Mouse (Mus musculus) midbrain, embryonic 14.5 days (tissue): Measurements from ENCODE around the gene Ccdc152. TPM values are rescaled to one million over a fixed set of nuclear protein-coding genes. Genes with fewer than 3 reads are reported as not detected.

Experiments
- ATAC-seq: fragments of 200-750 bp; cut with Nextera tagmentation; 2 replicates; pipeline ENCODE4 v1.8.0; 2017; ENCODE audit warnings: moderate number of reproducible peaks, moderate library complexity; ENCODE audit not compliant: low FRiP score, low TSS enrichment
- DNase-seq: peaks from one replicate; pipeline ENCODE4 v3.0.0-alpha.2; 2015
- H3K27ac ChIP-seq: fragments of 300-500 bp; sonication (generic); replicated peaks from 2 replicates; pipeline ENCODE4 v1.5.1; 2014; ENCODE audit warnings: mild to moderate bottlenecking, low read depth, low read length, moderate library complexity
- H3K27me3 ChIP-seq: fragments of 300-500 bp; sonication (generic); 2 replicates; pipeline ENCODE4 v1.6.1; 2014; ENCODE audit warnings: low read length, control low read depth, mixed read lengths; ENCODE audit not compliant: control insufficient read depth, insufficient read depth
- H3K36me3 ChIP-seq: fragments of 300-500 bp; sonication (generic); 2 replicates; pipeline ENCODE4 v1.6.1; 2014; ENCODE audit warnings: low read length, control low read depth; ENCODE audit not compliant: control insufficient read depth, insufficient read depth
- H3K4me1 ChIP-seq: fragments of 300-500 bp; sonication (generic); 2 replicates; pipeline ENCODE4 v1.6.1; 2014; ENCODE audit warnings: mild to moderate bottlenecking, antibody characterized with exemption, low read length, control low read depth; ENCODE audit not compliant: control insufficient read depth, insufficient read depth
- H3K4me2 ChIP-seq: fragments of 300-500 bp; sonication (generic); 2 replicates; pipeline ENCODE4 v1.6.1; 2014; ENCODE audit warnings: mild to moderate bottlenecking, low read length, moderate library complexity
- H3K4me3 ChIP-seq: fragments of 300-500 bp; sonication (generic); replicated peaks from 2 replicates; pipeline ENCODE4 v1.5.1; 2014; ENCODE audit warnings: low read depth, low read length
- H3K9ac ChIP-seq: fragments of 300-500 bp; sonication (generic); replicated peaks from 2 replicates; pipeline ENCODE4 v1.6.1; 2014; ENCODE audit warnings: mild to moderate bottlenecking, low read length, moderate library complexity
- H3K9me3 ChIP-seq: fragments of 300-500 bp; sonication (generic); 2 replicates; pipeline ENCODE4 v1.6.1; 2016; ENCODE audit warnings: low read length, control low read depth, mixed read lengths; ENCODE audit not compliant: control insufficient read depth
- WGBS: fragments of 180-500 bp; shearing (Covaris S2); extraction: QIAGEN DNeasy Blood & Tissue Kit; methylation state at CpG from one replicate; pipeline ENCODE4 v1.1.7; 2014; 5-methylcytosine and 5-hydroxymethylcytosine counted together
- polyA plus RNA-seq: library from polyadenylated mRNA; unstranded; fragments of >200 nt; fragmentation: Nextera tagmentation; extraction: Ambion mirVana; gene quantifications from 2 replicates; pipeline ENCODE4 v1.2.1, GENCODE M21; 2014

The Ccdc152 gene
- polyA plus RNA-seq, 1 experiment from 2014 or later, result 0.17 TPM

DNA sequence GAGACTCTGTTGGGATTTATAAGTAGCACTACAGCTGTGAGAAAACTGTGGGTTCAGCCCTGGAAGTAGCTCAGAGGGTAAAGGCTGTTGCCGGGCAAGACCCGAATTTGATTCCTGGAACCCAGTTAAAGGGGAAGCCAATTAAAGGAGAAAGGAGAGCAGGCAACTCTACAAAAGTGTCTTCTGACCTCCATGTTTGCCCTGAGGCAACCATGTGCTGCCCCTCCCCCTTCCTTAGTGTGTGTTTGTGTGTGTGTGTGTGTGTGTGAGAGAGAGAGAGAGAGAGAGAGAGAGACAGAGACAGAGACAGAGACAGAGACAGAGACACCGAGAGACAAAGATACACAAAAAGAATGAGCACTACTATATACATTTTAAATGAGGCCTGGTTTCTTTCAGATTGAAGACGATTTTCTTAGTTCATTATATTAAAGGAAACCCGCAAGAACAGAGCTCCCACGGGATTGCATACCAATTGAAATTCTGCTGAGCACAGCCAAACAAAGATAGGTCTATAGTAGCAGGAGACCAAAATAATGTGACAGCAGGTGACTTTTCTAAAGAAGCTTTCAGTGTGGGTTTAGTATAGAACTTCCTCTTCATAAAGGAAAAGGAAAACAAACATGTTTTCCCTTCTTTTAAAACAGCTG is 33.2 kb downstream of the Ccdc152 start:
- H3K27me3 ChIP-seq, result no peaks in the 10 kb centered on the region
- H3K4me2 ChIP-seq, result peak overlapping the region; percentile 47
- H3K9ac ChIP-seq, result no peak overlapping the region
- H3K27ac ChIP-seq, result no peak overlapping the region
- DNase-seq (peak; percentile 55), ATAC-seq (0 out of 2 replicates have a peak, but pooled peaks have one; percentile 22)
- no peaks in the 10 kb centered on the region for H3K36me3 ChIP-seq
- H3K4me1 ChIP-seq, result no peaks in the 10 kb centered on the region
- no peak overlapping the region for H3K4me3 ChIP-seq
- 24% methylated on average over 6 of the region's 6 CpGs for WGBS
- H3K9me3 ChIP-seq, result no peaks in the 10 kb centered on the region

DNA sequence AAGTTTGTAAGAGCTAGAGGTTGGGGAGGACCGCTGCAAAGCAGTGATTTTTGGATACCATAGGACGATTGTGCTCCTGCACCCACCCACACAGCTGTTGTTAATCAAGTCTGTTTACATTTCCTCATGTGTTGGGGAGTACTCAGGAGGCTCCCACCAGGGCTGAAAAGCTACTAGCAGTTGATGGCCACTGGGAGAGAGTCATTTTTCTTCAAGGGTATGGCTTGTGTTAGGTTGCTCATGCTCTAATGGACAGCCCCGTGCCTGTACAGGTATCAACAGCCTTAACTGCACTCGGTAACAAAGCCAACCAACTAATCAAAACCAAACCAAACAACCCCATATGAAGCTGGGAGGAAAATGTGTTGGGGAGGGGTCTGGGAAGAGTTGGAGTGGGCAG is 33.8 kb downstream of the Ccdc152 start:
- H3K9ac ChIP-seq, result no peak overlapping the region
- no peak overlapping the region for H3K27ac ChIP-seq
- no peak overlapping the region for H3K4me2 ChIP-seq
- H3K4me3 ChIP-seq, result no peak overlapping the region
- WGBS, result 95% methylated on average over 4 of the region's 4 CpGs
- DNase-seq (no peak), ATAC-seq (no peak)
- no peaks in the 10 kb centered on the region for H3K36me3 ChIP-seq
- no peaks in the 10 kb centered on the region for H3K4me1 ChIP-seq
- no peaks in the 10 kb centered on the region for H3K9me3 ChIP-seq
- no peaks in the 10 kb centered on the region for H3K27me3 ChIP-seq

DNA sequence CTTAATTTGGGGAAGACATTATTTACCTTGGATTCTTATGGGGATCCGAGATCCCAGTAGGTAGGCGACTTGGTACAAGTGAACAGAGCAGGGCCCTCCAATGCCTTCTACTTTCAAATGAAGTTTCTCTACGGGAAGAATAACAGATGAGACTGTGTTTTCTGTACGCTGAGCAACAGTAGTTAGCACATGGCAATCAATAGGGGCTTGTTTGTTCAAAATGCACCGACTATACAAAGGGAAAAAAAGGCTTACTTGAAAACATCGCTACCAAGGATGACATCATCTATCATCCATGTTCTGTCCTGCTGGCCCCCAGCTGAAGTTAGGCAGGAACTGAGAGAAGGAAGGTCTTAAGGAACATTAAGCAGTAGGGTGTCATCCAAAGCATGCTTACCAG is 35.1 kb downstream of the Ccdc152 start, which contains the start of gene Selenop:
Selenop (plus strand) TSS at position 301 of the 400 bp plus-strand sequence.
- no peak within 1 kb of the TSS for H3K9ac ChIP-seq
- DNase-seq, result no peak
- no peaks in the 10 kb centered on the region for H3K27me3 ChIP-seq
- no peak within 1 kb of the TSS for H3K27ac ChIP-seq
- no peaks in the 10 kb centered on the region for H3K4me1 ChIP-seq
- no peak for ATAC-seq
- H3K4me3 ChIP-seq, result no peak within 1 kb of the TSS
- H3K9me3 ChIP-seq, result no peaks in the 10 kb centered on the region
- H3K4me2 ChIP-seq, result no peak within 1 kb of the TSS
- no peaks in the 10 kb centered on the region for H3K36me3 ChIP-seq
- WGBS, result 85% methylated on average over 6 of the region's 6 CpGs

DNA sequence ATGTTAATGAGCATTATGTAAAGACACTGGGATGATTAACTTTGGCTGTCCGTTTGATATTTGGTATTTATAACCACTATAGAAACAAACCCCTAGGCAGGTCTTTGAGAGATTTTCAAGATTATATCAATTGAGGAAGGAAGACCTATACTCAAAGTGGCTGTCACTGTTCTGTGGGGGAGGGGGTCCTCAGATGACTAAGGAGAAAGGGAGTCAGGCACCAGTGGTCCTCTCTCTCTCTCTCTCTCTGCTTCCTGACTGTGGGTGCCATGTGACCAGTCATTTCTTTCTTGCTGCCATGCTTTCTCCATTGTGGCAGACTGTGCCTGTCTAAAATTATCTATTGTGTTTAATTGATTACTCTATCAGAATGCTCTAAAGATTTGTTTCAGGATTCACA is 38.5 kb downstream of the Ccdc152 start:
- no peaks in the 10 kb centered on the region for H3K9me3 ChIP-seq
- H3K4me2 ChIP-seq, result no peak overlapping the region
- H3K27me3 ChIP-seq, result no peaks in the 10 kb centered on the region
- no peak for ATAC-seq
- H3K36me3 ChIP-seq, result no peaks in the 10 kb centered on the region
- no peak for DNase-seq
- no peak overlapping the region for H3K9ac ChIP-seq
- 93% methylated on average over 1 of the region's 1 CpGs for WGBS
- H3K27ac ChIP-seq, result no peak overlapping the region
- H3K4me1 ChIP-seq, result no peaks in the 10 kb centered on the region
- H3K4me3 ChIP-seq, result no peak overlapping the region

DNA sequence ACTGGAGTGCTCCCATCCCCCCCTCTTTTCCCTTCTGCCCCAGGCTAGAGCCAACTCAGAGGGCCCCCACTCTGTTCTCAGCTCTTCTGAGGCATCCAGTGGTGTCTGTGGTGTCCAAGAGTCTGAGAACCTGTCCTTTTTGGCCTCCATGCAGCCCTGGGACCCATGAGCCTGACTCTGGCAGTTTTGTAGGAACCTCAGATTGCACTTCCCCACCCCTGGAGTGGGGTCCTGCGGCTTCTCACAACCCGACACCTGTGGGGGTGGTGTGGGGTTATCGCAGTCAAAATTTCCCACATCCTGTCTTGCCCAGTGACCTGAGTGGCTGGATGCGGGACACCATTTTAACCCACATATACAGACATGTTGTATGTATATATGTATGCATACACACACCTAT is 39.0 kb downstream of the Ccdc152 start:
- Histone ChIP-seq H3K4me2 (no peak overlapping the region), H3K27ac (no peak overlapping the region), H3K4me3 (no peak overlapping the region), H3K36me3 (no peaks in the 10 kb centered on the region), H3K27me3 (no peaks in the 10 kb centered on the region), H3K4me1 (no peaks in the 10 kb centered on the region), H3K9me3 (no peaks in the 10 kb centered on the region), H3K9ac (no peak overlapping the region)
- DNase-seq (no peak), ATAC-seq (no peak)
- 95% methylated on average over 4 of the region's 4 CpGs for WGBS

DNA sequence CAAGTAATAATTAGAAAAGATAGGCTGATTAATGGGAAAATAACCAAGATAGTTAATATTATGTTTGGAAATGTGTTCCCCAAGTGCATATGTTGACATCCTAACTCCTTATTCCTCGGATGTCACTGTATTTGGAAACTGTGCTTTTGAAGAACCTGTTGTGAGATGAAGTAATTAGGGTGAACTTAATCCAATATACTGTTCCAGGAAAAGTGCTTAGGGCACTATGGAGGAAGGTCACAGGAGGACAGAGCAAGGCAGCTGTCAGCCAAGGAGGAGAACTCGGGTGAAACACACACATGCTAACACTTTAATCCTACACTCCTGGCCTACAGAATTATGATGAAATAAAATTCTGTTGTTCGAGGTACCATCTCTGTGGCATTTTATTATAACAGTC is 40.4 kb downstream of the Ccdc152 start:
- Histone ChIP-seq H3K36me3 (no peaks in the 10 kb centered on the region), H3K9ac (no peak overlapping the region), H3K27me3 (no peaks in the 10 kb centered on the region), H3K27ac (no peak overlapping the region), H3K4me3 (no peak overlapping the region), H3K9me3 (no peaks in the 10 kb centered on the region), H3K4me2 (no peak overlapping the region), H3K4me1 (no peaks in the 10 kb centered on the region)
- WGBS, result 77% methylated on average over 3 of the region's 3 CpGs
- ATAC-seq (no peak), DNase-seq (no peak)

DNA sequence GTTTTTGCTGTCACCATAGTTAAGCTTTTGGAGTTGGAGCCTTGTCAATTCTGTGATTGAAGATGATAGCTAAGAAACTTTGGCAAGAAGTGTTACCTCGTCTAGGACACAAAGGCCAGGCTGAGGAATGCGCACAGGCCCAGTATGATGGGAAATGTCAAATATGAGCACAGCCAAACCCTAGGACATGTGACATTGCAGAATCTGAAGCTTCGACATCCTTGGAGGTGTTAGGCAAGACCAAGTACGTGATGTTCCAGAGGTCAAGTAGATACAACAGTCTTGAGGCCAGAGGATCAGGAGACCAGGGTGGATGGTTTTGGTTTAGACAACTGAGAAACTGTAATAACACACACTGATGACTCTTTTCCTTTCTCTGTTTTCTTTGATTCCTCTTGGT is 43.0 kb downstream of the Ccdc152 start:
- no peaks in the 10 kb centered on the region for H3K27me3 ChIP-seq
- no peak overlapping the region for H3K4me3 ChIP-seq
- ATAC-seq (no peak), DNase-seq (no peak)
- no peak overlapping the region for H3K27ac ChIP-seq
- H3K4me1 ChIP-seq, result no peaks in the 10 kb centered on the region
- H3K36me3 ChIP-seq, result no peaks in the 10 kb centered on the region
- H3K9ac ChIP-seq, result no peak overlapping the region
- no peak overlapping the region for H3K4me2 ChIP-seq
- H3K9me3 ChIP-seq, result no peaks in the 10 kb centered on the region
- WGBS, result 89% methylated on average over 4 of the region's 4 CpGs

DNA sequence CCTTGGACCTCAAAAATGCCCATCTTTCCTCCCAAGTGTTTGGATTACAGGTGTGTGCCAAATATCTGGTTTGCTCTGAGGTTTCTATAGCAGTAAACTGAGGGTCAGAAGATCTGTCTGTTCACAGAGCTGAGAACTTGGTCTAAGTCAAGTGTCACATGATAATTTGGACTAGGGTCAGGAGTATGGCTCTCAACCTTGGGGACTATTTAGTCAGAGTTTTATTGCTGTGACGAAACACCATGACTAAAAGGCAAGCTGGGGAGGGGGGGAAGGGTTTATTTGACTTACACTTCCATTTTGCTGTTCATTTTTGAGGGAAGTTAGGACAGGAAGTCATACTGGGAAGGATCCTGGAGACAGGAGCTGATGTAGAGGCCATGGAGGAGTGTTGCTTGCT is 44.3 kb downstream of the Ccdc152 start:
- ATAC-seq (no peak), DNase-seq (no peak)
- H3K4me2 ChIP-seq, result no peak overlapping the region
- no peak overlapping the region for H3K9ac ChIP-seq
- H3K4me1 ChIP-seq, result no peaks in the 10 kb centered on the region
- no peak overlapping the region for H3K27ac ChIP-seq
- WGBS, result 77% methylated on average over 1 of the region's 1 CpGs
- no peak overlapping the region for H3K4me3 ChIP-seq
- no peaks in the 10 kb centered on the region for H3K36me3 ChIP-seq
- no peaks in the 10 kb centered on the region for H3K27me3 ChIP-seq
- no peaks in the 10 kb centered on the region for H3K9me3 ChIP-seq

DNA sequence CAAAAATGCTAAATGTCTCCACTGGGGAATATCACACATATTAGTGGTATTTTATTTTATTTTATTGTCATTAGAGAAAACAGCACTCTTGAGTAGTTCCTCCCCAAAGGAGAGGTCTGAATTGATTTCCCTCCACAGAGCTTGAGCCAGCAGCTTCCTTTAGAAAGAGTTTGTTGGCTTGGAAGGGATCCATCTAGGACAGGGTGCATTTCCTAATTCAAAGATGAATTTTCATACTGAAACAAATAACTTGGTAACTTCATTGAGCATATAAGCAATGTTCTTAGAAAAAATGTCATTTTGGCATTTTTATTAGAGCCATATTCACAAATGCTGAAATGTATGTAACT is 51.6 kb downstream of the Ccdc152 start:
- Histone ChIP-seq H3K4me2 (no peak overlapping the region), H3K27me3 (no peaks in the 10 kb centered on the region), H3K4me1 (no peaks in the 10 kb centered on the region), H3K4me3 (no peak overlapping the region), H3K9ac (no peak overlapping the region), H3K27ac (no peak overlapping the region), H3K36me3 (no peaks in the 10 kb centered on the region), H3K9me3 (no peaks in the 10 kb centered on the region)
- no peak for ATAC-seq
- DNase-seq, result no peak
